Mouse (Mus musculus) G1E (cell line): ENCODE measurements around the gene Kcnk1. TPM values are rescaled to one million over a fixed set of nuclear protein-coding genes. Genes with fewer than 3 reads are reported as not detected.

ENCODE experiments used
- ATAC-seq: 2 replicates; pipeline ENCODE4 v1.8.0; 2016; ENCODE audit warnings: mild to moderate bottlenecking; ENCODE audit not compliant: insufficient number of reproducible peaks, poor library complexity, low FRiP score, severe bottlenecking; ENCODE audit errors: extremely low read depth
- DNase-seq: peaks from one replicate; pipeline ENCODE4 v3.0.0; 2012; ENCODE audit warnings: low spot score
- H3K27me3 ChIP-seq: 2 replicates; pipeline ENCODE4 v1.6.1; 2012; ENCODE audit warnings: mild to moderate bottlenecking, low read length, inconsistent platforms; ENCODE audit not compliant: insufficient read depth
- H3K36me3 ChIP-seq: replicated peaks from 2 replicates; pipeline ENCODE3; 2012; ENCODE audit warnings: mild to moderate bottlenecking, inconsistent platforms
- H3K4me1 ChIP-seq: 2 replicates; pipeline ENCODE4 v1.6.1; 2012; ENCODE audit warnings: low read depth, low read length, inconsistent platforms, mixed read lengths; ENCODE audit not compliant: insufficient read depth
- H3K4me3 ChIP-seq: 2 replicates; pipeline ENCODE4 v1.5.1; 2012; ENCODE audit warnings: low read depth, mild to moderate bottlenecking, inconsistent platforms, low read length, moderate library complexity, mixed read lengths
- H3K9me3 ChIP-seq: replicated peaks from 2 replicates; pipeline ENCODE4 v1.6.1; 2012; ENCODE audit warnings: inconsistent platforms
- CTCF ChIP-seq: IDR thresholded peaks from 2 replicates; pipeline ENCODE4 v1.5.1; 2012; ENCODE audit warnings: low read depth, low read length, inconsistent platforms, mixed read lengths
- GATA1 ChIP-seq: IDR thresholded peaks from 2 replicates; pipeline ENCODE4 v1.6.1; 2012; ENCODE audit warnings: borderline replicate concordance, low read length, inconsistent platforms, mixed read lengths
- GATA2 ChIP-seq: IDR thresholded peaks from 2 replicates; pipeline ENCODE4 v1.6.1; 2012; ENCODE audit warnings: low read depth, low read length, inconsistent platforms, borderline replicate concordance
- POLR2AphosphoS5 ChIP-seq: IDR thresholded peaks from 2 replicates; pipeline ENCODE4 v1.6.1; 2012; ENCODE audit warnings: low read depth, low read length, inconsistent platforms; ENCODE audit not compliant: insufficient replicate concordance
- TAL1 ChIP-seq: conservative IDR thresholded peaks from 2 replicates; pipeline ENCODE4 v1.6.1; 2012; ENCODE audit warnings: low read depth, low read length, inconsistent platforms, mixed read lengths
- polyA plus RNA-seq: library from polyadenylated mRNA; stranded (reverse); fragments of >175 nt; gene quantifications from 2 replicates; pipeline ENCODE4 v1.2.3, GENCODE M21; 2012
- total RNA-seq, 2 experiments: library from RNA; stranded (forward) in 1 of 2; stranded (reverse) in 1 of 2; fragments of 200-1000 nt in 1 of 2; fragments of >200 nt in 1 of 2; fragmentation: Nextera tagmentation in 1 of 2; gene quantifications; 2 replicates each; pipeline ENCODE4 v1.2.3; 2014 to 2017

The Kcnk1 gene
- total and polyA plus RNA-seq, 3 experiments: 0.11 TPM; not detected in 2

DNA sequence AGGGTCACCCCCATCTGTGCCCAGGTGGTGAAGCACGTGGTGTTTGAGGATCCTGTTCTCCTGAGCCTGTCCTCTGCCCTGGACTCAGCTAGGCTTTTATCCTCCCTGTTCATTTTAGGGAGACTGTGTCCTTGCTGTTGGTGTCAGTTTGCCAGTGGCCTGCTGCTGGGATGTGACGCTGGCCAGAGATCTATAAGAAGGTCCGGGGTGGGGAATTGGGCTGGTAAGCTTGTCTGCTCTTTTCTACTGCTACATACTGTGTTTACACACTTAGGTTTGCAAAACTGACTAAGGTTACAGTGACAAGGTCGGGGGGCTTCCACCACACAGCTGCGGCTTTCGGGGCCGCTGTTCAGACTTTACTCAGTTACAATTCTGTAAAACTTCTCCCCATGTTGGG is 10.0 kb downstream of the Kcnk1 start:
- H3K9me3 ChIP-seq: peaks cover 70% of the 10 kb centered on the region
- no peak overlapping the region for H3K4me3 ChIP-seq
- TF ChIP-seq GATA2: no peak
- no peak for TF ChIP-seq POLR2AphosphoS5
- TF ChIP-seq TAL1: no peak
- TF ChIP-seq GATA1: no peak
- no peak for TF ChIP-seq CTCF
- no peaks in the 10 kb centered on the region for H3K4me1 ChIP-seq
- H3K27me3 ChIP-seq: no peaks in the 10 kb centered on the region
- no peak for DNase-seq
- no peaks in the 10 kb centered on the region for H3K36me3 ChIP-seq
- no peak for ATAC-seq

DNA sequence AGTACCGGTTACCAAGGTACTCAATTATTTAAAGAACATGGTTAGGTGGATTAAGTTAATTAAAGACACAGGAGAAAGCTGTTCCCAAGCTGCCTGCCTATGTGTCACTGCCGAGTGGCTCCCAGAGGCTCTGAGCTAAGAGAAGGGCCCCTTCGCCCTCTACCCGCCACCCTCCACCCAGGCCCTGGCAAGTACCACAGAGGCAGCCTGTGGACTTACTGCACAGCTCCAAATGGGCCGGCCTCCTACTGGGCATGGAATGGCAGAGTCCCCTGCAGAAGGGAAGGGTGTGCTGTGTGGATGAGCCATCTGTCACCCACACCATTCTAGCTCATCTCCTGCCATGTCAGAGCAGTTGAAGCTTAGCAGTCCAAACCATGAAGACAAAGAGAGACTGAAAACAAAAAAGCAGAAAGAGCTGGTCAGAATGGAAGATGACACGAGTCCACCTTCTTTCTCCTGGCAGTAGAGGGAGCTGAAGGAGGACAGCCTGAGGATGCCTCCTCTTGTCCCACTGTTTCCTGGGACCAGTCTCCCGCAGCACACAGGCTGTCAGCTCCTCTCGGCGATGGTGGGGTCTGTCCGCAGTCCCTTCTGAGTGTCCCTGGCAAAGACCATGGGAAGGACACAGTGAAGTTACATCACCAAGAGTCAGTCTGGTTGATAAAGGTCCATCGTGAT is 11.5 kb downstream of the Kcnk1 start:
- Histone ChIP-seq H3K27me3 (no peaks in the 10 kb centered on the region), H3K4me1 (no peaks in the 10 kb centered on the region), H3K9me3 (peaks cover 69% of the 10 kb centered on the region), H3K36me3 (no peaks in the 10 kb centered on the region), H3K4me3 (no peak overlapping the region)
- ATAC-seq: no peak
- TF ChIP-seq CTCF: no peak
- TF ChIP-seq POLR2AphosphoS5: no peak
- no peak for TF ChIP-seq GATA2
- TF ChIP-seq GATA1: no peak
- no peak for TF ChIP-seq TAL1
- no peak for DNase-seq

DNA sequence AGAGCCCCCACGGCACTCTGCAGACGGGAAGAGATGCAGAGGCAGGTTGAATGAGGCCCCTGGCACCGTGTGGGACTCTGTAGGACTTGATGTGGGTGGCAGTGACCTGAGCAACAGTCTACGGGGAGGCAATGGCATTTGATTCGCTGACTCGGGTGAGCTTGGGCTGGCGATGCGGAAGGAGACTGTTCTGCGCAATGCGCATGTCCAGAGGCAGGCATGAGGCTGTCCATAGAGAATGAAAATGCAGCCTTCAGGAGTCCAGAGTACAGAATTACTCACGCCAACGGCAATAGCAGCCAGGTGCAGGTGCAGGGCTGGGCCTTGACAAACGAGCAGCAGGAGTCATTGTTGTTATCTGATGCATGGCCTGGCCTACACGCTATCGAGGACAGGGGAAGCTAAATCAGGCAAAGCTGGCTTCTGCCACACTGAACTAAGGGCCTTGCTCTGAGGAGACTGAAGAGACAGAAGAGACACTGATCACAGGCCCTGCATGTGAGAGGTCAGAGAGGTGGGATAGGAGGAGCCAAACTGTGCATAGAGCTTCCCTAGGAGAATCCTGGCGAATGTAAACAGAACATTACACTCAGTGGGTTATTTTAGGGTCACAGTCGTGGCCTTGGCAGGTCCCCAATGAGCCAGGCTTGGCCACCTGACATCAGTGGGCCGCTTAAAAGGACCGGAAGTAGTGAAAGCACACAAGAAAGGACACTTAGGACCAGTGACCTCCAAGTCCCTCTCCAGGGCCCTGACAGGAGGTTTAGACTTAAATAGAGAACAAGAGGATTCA is 12.8 kb downstream of the Kcnk1 start:
- TF ChIP-seq GATA1 (no peak), CTCF (no peak), TAL1 (no peak)
- H3K4me3 ChIP-seq: no peak overlapping the region
- no peaks in the 10 kb centered on the region for H3K4me1 ChIP-seq
- H3K27me3 ChIP-seq: no peaks in the 10 kb centered on the region
- DNase-seq: no peak
- peaks cover 73% of the 10 kb centered on the region for H3K9me3 ChIP-seq
- ATAC-seq: no peak
- no peaks in the 10 kb centered on the region for H3K36me3 ChIP-seq

DNA sequence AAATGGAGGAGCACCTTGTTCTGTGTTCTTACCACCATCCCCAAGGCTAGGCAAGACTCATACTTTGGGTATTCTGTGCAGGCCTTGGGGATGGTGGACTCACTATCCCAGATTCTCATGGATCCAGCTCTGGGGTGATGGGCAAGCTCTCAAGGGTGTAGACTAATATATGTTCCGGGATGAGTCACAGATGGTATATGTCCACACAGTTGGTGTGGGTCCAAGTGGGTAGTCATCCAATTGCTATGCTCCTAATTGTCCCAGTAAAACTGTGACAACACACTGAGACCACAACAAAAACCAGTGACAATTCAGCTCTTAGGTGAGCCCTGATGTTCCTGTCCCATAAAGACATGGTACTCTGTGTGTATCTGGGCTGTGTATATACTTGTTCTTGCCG is 14.0 kb downstream of the Kcnk1 start:
- Histone ChIP-seq H3K4me3 (no peak overlapping the region), H3K36me3 (no peaks in the 10 kb centered on the region), H3K27me3 (no peaks in the 10 kb centered on the region), H3K4me1 (no peaks in the 10 kb centered on the region), H3K9me3 (peaks cover 79% of the 10 kb centered on the region)
- TF ChIP-seq TAL1 (no peak), POLR2AphosphoS5 (no peak)
- DNase-seq (no peak), ATAC-seq (no peak)

DNA sequence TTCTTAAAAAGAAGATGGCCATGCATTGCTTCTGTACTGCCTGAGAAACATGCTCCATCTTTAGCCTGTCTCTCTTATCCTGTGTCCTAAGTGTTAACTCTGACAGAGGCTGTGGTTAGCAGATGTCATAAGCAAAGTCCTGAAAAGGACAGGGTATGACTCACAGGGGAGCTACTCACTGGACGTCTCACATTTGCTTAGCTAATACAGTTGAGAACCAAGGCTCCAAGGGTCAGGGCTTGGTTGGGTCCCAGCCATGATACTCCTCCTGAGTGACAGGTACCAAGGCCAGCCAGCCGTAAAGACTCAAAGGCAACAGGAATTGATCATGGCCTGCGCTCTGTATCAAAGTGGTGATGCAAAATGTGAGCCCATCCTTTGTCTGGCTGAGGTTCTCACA is 15.9 kb downstream of the Kcnk1 start:
- Histone ChIP-seq H3K9me3 (peaks cover 80% of the 10 kb centered on the region), H3K4me1 (no peaks in the 10 kb centered on the region), H3K27me3 (no peaks in the 10 kb centered on the region), H3K36me3 (no peaks in the 10 kb centered on the region), H3K4me3 (no peak overlapping the region)
- DNase-seq: no peak
- TF ChIP-seq POLR2AphosphoS5: no peak
- TF ChIP-seq GATA2: no peak
- no peak for TF ChIP-seq TAL1
- no peak for TF ChIP-seq CTCF
- no peak for TF ChIP-seq GATA1
- no peak for ATAC-seq

DNA sequence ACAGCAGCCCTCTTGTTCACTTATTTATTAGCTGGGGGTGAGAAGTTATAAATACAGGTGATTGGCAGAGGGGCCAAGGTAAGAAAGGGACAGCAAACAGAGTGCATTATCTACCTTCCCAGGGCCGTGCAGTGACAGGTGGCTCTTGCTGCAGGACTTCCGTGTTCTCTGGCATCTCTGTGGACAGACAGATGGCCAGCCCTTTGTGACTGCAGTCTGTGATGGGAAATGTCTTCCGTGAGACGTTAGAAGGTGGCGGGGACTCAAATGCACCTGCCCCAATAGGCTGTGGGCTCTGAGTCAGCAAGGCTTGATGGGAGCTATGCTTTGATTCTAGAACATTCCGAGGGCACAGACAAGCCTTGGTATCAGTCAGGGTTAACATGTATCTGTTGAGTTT is 17.4 kb downstream of the Kcnk1 start:
- no peak for ATAC-seq
- no peak for TF ChIP-seq TAL1
- no peak for TF ChIP-seq POLR2AphosphoS5
- no peak for TF ChIP-seq GATA2
- TF ChIP-seq GATA1: no peak
- TF ChIP-seq CTCF: no peak
- Histone ChIP-seq H3K27me3 (no peaks in the 10 kb centered on the region), H3K36me3 (no peaks in the 10 kb centered on the region), H3K4me3 (no peak overlapping the region), H3K4me1 (no peaks in the 10 kb centered on the region), H3K9me3 (peaks cover 78% of the 10 kb centered on the region)
- DNase-seq: no peak
